ENCODE assay signal across 18 mouse cellular contexts in genomic region chrX:120044646-120045045, GRCm38 (mm10).
"Had no signal": no experiment of that assay in that cellular context is flagged by ENCODE, and none has a peak within 500 bp of the region (broad histone marks: within the 10 kb centered on the region; RNA-seq: fewer than 3 reads in every experiment).

No protein-coding gene starts in this region.

- H3K36me3 ChIP-seq: midbrain, embryonic 10.5 days; midbrain, embryonic 12.5 days; neural tube, embryonic 13.5 days; neural tube, embryonic 15.5 days had no signal

- DNase-seq: lung, embryonic 14.5 days; lung, postnatal 10 days; lung, postnatal 4 days; midbrain, embryonic 14.5 days; retina, postnatal 1 day; right cerebral cortex, adult 18-20 months; right cerebral cortex, postnatal 25 days; right cerebral cortex, postnatal 4 days; spleen, adult 18-20 months; thymus, adult 18-20 months; thymus, postnatal 14 days; thymus, postnatal 36 days had no signal

- H3K4me2 ChIP-seq: lung, embryonic 14.5 days; midbrain, embryonic 12.5 days; neural tube, embryonic 13.5 days; neural tube, embryonic 15.5 days had no signal

- H3K27me3 ChIP-seq: midbrain, embryonic 12.5 days; neural tube, embryonic 13.5 days; neural tube, embryonic 15.5 days had no signal

- H3K4me1 ChIP-seq: midbrain, embryonic 10.5 days; midbrain, embryonic 12.5 days; neural tube, embryonic 13.5 days; neural tube, embryonic 15.5 days had no signal

- H3K9ac ChIP-seq: lung, embryonic 14.5 days; midbrain, embryonic 12.5 days; neural tube, embryonic 13.5 days; neural tube, embryonic 15.5 days had no signal

- H3K27ac ChIP-seq: midbrain, embryonic 10.5 days; midbrain, embryonic 12.5 days; neural tube, embryonic 13.5 days; neural tube, embryonic 15.5 days had no signal

- H3K4me3 ChIP-seq: midbrain, embryonic 10.5 days; midbrain, embryonic 12.5 days; myocyte; neural tube, embryonic 13.5 days; neural tube, embryonic 15.5 days had no signal

- ATAC-seq: midbrain, embryonic 16.5 days had no signal

- H3K9me3 ChIP-seq: midbrain, embryonic 10.5 days; midbrain, embryonic 12.5 days; neural tube, embryonic 13.5 days; neural tube, embryonic 15.5 days had no signal
